Mouse (Mus musculus) embryo, embryonic 10.5 days (tissue): ENCODE measurements around the gene Gm17267.
"Not testable (repeated sequence)": the region's sequence is repeated elsewhere in the genome, so short reads cannot be mapped to it uniquely, and the experiment has no call there.

Experiments
- DNase-seq: peaks from one replicate; pipeline ENCODE4 v3.0.0-alpha.2; 2015; ENCODE audit warnings: low spot score

Gene Gm17267

DNA sequence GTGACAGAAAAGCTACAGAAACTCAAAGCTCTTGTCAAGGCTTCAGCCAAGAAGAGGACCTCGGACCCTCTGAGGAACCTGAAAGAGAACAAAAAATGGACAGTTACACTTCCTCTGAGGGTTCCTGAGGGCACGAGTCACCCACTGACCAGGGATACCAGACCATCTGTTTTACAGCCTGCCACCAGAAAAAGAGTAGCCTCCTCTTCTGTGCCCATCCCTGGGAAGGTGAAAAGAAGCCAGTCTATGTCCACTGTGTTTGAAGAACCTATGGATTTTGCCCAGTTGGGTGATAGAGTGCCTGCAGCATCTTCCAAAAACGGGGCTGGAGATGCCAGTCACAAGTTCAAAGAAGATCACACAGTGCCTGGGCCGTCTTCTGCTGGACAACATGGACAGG lies at the start of gene Gm17267:
Gene Gm17267, plus strand, starts transcription at position 301 of the 400 bp plus-strand sequence.
- DNase-seq: not testable (repeated sequence)
